Mouse (Mus musculus) urinary bladder, postnatal 0 days (tissue): ENCODE data around the gene Mlx. TPM values are rescaled to one million over a fixed set of nuclear protein-coding genes. Genes with fewer than 3 reads are reported as not detected.

Experiments used
- microRNA-seq: library from miRNA; unstranded; fragments of <30 nt; microRNA quantifications from one replicate; pipeline ENCODE4, GENCODE M21; 2016
- polyA plus RNA-seq: library from polyadenylated mRNA; unstranded; fragments of >200 nt; fragmentation: Nextera tagmentation; extraction: Ambion mirVana; gene quantifications from 2 replicates; pipeline ENCODE4 v1.2.1, GENCODE M21; 2015

Mlx gene
- 21.3 and 26.0 TPM in 2 replicates for polyA plus RNA-seq

DNA sequence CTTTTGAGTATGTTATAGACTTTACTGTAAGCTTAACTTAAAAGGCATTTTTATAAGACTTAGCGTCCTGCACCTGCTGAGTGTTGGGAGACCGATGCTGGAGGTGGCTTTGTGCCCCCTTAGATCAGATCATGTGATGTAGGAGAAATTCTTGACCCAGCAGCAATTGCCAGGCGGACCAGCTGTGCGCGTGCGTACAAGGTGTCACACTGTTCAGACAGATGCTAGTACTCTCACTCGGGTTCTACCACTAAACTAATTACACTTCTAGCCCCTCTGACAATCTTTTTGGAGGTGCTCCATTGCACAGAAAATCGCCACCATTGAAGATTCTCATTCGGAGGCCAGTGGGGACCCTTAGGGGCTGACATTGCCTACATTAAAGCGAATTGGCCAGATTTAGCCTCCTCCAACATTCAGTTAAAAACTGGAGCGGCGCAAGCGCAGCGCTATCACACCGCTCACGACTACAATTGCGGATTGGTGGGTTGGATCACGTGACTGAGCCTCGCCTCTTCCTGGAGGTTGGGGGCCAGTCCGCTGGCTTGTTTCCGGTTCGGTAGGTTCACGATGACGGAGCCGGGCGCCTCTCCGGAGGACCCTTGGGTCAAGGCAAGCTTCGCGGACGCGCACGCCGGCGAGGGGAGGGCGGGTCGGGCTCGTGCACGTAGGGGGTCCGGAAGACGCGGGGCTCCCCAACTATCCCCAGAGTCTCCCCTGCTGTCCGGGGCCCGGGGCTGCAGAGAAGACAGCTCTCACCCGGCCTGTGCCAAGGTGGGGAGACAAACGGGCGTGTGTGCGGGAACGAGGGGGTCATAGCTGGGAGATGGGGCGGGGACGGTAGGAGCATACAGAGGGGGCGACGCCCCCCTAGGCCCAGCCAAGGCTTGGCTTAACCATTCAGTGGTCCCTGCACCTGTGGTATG is at the start of gene Mlx:
Mlx (plus strand) TSS at position 522 of the 926 bp plus-strand sequence.

GRCm38 (mm10) chr11:101069391-101070188 is 17.5 kb upstream of the Mlx start, which contains the start of gene Naglu:
TSS of gene Naglu (plus strand) at chr11:101070012.

GRCm38 (mm10) chr11:101078121-101078520 is 9.0 kb upstream of the Mlx start, which contains the start of gene Hsd17b1:
TSS of gene Hsd17b1 (plus strand) at chr11:101078411.

GRCm38 (mm10) chr11:101082208-101083082 is 4.6 kb upstream of the Mlx start, which contains the start of gene Coasy:
TSS of gene Coasy (plus strand) at chr11:101082565.

GRCm38 (mm10) chr11:101095314-101096024 is 8.4 kb downstream of the Mlx start, which contains the start of gene Psmc3ip:
TSS of gene Psmc3ip (minus strand) at chr11:101095436.

DNA sequence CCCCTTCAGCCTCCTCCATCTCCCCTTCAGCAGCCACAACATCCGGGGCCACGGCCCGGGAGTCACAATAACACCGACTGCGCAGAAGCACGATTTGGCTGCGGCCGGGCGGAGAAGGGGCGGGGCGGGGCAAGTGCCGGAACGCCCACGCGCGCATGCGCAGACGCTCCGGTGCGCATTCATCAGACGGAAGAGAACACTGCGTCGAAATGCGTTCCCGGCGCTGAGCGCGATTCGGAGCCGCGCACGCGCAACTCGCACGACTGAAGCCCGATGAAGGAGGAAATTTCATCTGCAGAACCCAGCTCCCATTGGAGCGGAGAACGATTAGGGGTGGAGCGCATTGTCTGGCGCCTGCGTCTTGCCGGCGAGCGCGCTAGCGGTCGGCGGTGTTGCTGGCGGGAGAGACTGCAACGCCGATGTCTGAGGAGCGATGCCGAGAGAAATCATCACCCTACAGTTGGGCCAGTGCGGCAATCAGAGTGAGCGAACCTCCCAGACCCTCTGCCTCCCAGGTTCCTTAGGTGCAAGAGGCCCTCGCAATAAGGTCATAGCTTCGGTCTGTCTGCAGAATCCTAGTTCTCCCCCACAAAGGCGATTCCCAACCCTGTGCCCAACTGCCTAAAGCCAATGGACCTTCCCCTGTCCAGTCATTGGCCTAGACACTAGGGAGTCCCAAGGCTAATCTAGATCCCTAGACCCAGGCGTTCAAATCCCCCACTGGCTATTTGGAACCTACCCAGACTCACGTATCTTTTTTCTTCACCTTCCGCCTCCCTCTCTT is 32.9 kb downstream of the Mlx start, which contains the start of the genes Retreg3 and Tubg1:
Retreg3 (minus strand) TSS at position 133 of the 784 bp plus-strand sequence.
Tubg1 (plus strand) TSS at position 178 of the 784 bp plus-strand sequence.

Small RNA genes within 50 kb of the gene (microRNA-seq; reads per million reads assigned to microRNA genes)
- gene Gm27626, result not detected

Other genes with a start within 250 kb of the Mlx start
- gene Stat5b, start 236.6 kb upstream of the Mlx start, polyA plus RNA-seq, result 12.8 and 15.7 TPM in 2 replicates
- gene Stat5a, start 227.9 kb upstream of the Mlx start, polyA plus RNA-seq, result 3.7 and 4.5 TPM in 2 replicates
- gene Stat3, start 147.7 kb upstream of the Mlx start, polyA plus RNA-seq, result 90.7 and 115 TPM in 2 replicates
- gene Cavin1, start 116.4 kb upstream of the Mlx start, polyA plus RNA-seq, result 779 and 981 TPM in 2 replicates
- 51.3 and 56.7 TPM in 2 replicates for gene Atp6v0a1, start 77.8 kb upstream of the Mlx start, polyA plus RNA-seq
- 16.3 and 19.0 TPM in 2 replicates for gene Naglu, start 17.3 kb upstream of the Mlx start, polyA plus RNA-seq
- gene Hsd17b1, start 8.9 kb upstream of the Mlx start, polyA plus RNA-seq, result 0.16 TPM in 1 of 2 replicates, not detected in the other
- 18.1 and 18.4 TPM in 2 replicates for gene Coasy, start 4.7 kb upstream of the Mlx start, polyA plus RNA-seq
- 9.1 and 9.5 TPM in 2 replicates for gene Psmc3ip, start 8.2 kb downstream of the Mlx start, polyA plus RNA-seq
- 16.2 TPM in 2 replicates for gene Retreg3, start 32.6 kb downstream of the Mlx start, polyA plus RNA-seq
- gene Tubg1, start 32.7 kb downstream of the Mlx start, polyA plus RNA-seq, result 29.7 and 31.9 TPM in 2 replicates
- gene Tubg2, start 68.6 kb downstream of the Mlx start, polyA plus RNA-seq, result 3.0 and 3.1 TPM in 2 replicates
- 1.3 TPM in 2 replicates for gene Cntnap1, start 83.2 kb downstream of the Mlx start, polyA plus RNA-seq
- gene Plekhh3, start 84.1 kb downstream of the Mlx start, polyA plus RNA-seq, result 14.0 and 14.4 TPM in 2 replicates
- gene Ccr10, start 88.2 kb downstream of the Mlx start, polyA plus RNA-seq, result 0.14 and 0.24 TPM in 2 replicates
- gene Ezh1, start 139.2 kb downstream of the Mlx start, polyA plus RNA-seq, result 10.8 and 11.8 TPM in 2 replicates
- 49.3 and 59.1 TPM in 2 replicates for gene Ramp2, start 158.8 kb downstream of the Mlx start, polyA plus RNA-seq
- 102 and 109 TPM in 2 replicates for gene Vps25, start 166.4 kb downstream of the Mlx start, polyA plus RNA-seq
- 1.3 and 2.3 TPM in 2 replicates for gene Wnk4, start 173.3 kb downstream of the Mlx start, polyA plus RNA-seq
- 0.35 and 0.41 TPM in 2 replicates for gene Cntd1, start 191.7 kb downstream of the Mlx start, polyA plus RNA-seq
- 170 and 173 TPM in 2 replicates for gene Coa3, start 191.8 kb downstream of the Mlx start, polyA plus RNA-seq
- gene Becn1, start 215.0 kb downstream of the Mlx start, polyA plus RNA-seq, result 107 and 110 TPM in 2 replicates
- 61.2 and 66.0 TPM in 2 replicates for gene Psme3, start 228.9 kb downstream of the Mlx start, polyA plus RNA-seq
- gene Aoc2, start 237.8 kb downstream of the Mlx start, polyA plus RNA-seq, result 0.31 and 0.41 TPM in 2 replicates
- 16.2 and 16.9 TPM in 2 replicates for gene Aoc3, start 243.3 kb downstream of the Mlx start, polyA plus RNA-seq